Mouse (Mus musculus): ENCODE measurements at regions not wholly inside any gene's neighbourhood (a gene's known extent, or its start where the extent isn't known, plus 50 kb on each side); places are given as distances from the start of the nearest gene placed in this dataset.

DNA sequence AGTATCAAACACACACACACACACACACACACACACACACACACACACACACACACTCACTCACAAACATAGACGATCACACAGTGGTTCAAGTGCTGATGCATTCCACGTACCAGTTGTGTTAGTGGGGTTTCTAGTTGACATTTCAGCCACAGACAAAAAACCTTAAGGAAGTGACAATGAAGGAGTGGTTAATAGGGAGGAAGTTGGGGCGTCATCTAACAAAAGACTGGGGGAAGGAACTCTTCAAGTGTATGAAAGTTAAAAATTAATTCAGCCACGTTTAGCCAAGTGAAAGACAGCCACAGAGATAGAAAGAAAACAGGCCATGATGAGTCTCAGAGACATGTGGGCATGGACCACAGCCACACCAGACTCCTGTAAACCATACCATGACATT is 316.1 kb upstream of the Slc24a5 start:
- H3K27me3 ChIP-seq, result no peaks in the 10 kb centered on the region
- no peak overlapping the region for H3K4me3 ChIP-seq
- no peaks in the 10 kb centered on the region for H3K9me3 ChIP-seq
- H3K4me2 ChIP-seq, result no peak overlapping the region
- 74% methylated on average over 4 of the region's 4 CpGs for WGBS
- H3K4me1 ChIP-seq (replicated peaks), result no peaks in the 10 kb centered on the region
- no peak for ATAC-seq (ENCODE audit: low FRiP score)
- no peak overlapping the region for H3K9ac ChIP-seq
- H3K36me3 ChIP-seq, result no peaks in the 10 kb centered on the region
- H3K27ac ChIP-seq, result no peak overlapping the region

DNA sequence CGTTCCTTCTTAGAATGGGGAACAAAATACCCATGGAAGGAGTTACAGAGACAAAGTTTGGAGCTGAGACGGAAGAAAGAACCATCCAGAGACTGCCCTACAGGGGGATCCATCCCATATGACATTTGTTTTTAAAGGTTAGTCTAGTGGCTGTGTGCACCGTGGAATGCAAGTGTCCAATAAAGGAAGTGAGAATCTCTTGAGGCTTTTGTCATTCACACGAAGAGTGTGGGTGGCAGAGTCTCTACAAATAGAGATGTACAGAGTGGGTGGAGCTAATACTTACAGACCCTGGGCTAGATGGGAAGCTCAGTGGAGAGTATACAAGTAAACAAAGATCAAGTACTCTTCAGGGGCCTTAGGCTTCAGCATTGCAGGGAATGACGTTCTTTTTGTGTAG is 314.2 kb upstream of the Slc24a5 start:
- 83% methylated on average over 5 of the region's 5 CpGs for WGBS
- H3K4me2 ChIP-seq, result no peak overlapping the region
- H3K4me3 ChIP-seq, result no peak overlapping the region

DNA sequence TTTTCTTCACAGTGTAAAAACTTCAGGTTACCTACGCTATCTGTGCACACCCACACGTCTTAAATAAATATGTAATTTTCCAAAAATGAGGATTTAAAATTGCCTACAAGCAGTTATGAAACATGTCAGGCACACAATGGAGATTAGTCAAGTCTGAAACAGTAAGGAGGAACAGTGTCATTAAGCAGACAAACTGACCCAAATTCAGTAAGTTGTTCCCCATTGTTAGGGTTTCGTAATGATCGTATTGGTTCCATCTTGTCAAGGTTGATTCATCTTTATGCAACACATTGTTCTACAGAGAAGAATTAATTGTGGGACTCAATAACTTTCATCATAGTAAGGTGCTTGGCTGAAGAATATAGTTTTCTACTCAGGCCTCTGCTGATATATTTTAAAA is 312.7 kb upstream of the Slc24a5 start:
- no peaks in the 10 kb centered on the region for H3K36me3 ChIP-seq
- WGBS, result 92% methylated on average over 4 of the region's 4 CpGs
- H3K9ac ChIP-seq, result no peak overlapping the region
- H3K9me3 ChIP-seq, result no peaks in the 10 kb centered on the region
- H3K27me3 ChIP-seq, result no peaks in the 10 kb centered on the region
- no peak for ATAC-seq (ENCODE audit: low FRiP score)
- no peaks in the 10 kb centered on the region for H3K4me1 ChIP-seq (replicated peaks)
- H3K27ac ChIP-seq, result no peak overlapping the region
- no peak overlapping the region for H3K4me3 ChIP-seq
- no peak overlapping the region for H3K4me2 ChIP-seq

More for the DNA sequence above, 314.2 kb upstream of the Slc24a5 start:
- ATAC-seq (ENCODE audit: low FRiP score), result no peak
- no peak overlapping the region for H3K9ac ChIP-seq
- no peaks in the 10 kb centered on the region for H3K4me1 ChIP-seq (replicated peaks)
- no peaks in the 10 kb centered on the region for H3K36me3 ChIP-seq
- H3K27me3 ChIP-seq, result no peaks in the 10 kb centered on the region
- no peak overlapping the region for H3K27ac ChIP-seq
- no peaks in the 10 kb centered on the region for H3K9me3 ChIP-seq

DNA sequence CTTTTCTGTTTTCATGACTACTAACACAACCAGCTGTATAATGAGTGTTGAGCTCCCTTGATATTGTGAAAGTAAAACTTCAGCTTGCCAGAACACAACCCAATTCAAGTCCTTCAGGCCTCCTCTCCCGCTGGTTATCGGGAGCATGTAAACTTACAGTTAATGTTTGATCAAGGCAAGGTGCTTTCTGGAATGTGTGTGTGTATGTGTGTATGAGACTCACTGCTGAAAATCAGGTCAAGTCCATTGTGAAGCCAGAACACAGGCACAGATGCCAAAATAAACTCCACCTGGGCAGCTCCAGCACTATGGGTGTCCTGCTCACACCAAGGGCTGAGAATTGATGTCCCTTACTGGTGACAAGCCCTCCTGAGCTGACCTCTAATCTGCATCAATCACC is 308.9 kb upstream of the Slc24a5 start:
- Histone ChIP-seq H3K4me3 (no peak overlapping the region), H3K9me3 (no peaks in the 10 kb centered on the region), H3K4me1 (replicated peaks) (peaks cover under 1% of the 10 kb centered on the region), H3K36me3 (no peaks in the 10 kb centered on the region), H3K27ac (no peak overlapping the region), H3K27me3 (no peaks in the 10 kb centered on the region), H3K4me2 (no peak overlapping the region), H3K9ac (no peak overlapping the region)
- 93% methylated on average over 2 of the region's 2 CpGs for WGBS
- ATAC-seq (ENCODE audit: low FRiP score), result no peak

DNA sequence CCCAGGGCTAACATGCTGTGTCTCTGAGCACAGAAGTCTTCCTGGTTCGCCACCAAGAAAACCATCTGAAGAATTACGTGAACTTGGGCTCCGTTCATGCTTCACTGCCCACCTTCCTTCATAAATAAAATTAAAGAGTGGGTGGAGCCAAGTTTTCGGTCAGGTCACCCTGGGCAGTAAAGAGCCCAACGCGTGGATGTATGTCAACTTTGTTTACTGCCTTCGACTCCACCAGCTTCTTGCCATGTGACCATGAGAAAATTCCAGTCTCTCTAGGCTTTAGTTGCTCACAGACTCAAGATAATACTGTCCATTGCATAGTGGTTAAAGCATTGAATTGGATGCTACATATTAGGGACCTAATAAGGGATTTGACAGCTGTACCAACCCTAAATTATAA is 304.3 kb upstream of the Slc24a5 start:
- peaks cover 8% of the 10 kb centered on the region for H3K4me1 ChIP-seq (replicated peaks)
- H3K27me3 ChIP-seq, result no peaks in the 10 kb centered on the region
- no peak overlapping the region for H3K4me3 ChIP-seq
- no peak overlapping the region for H3K4me2 ChIP-seq
- H3K9me3 ChIP-seq, result no peaks in the 10 kb centered on the region
- ATAC-seq (ENCODE audit: low FRiP score), result no peak
- H3K9ac ChIP-seq, result no peak overlapping the region
- no peaks in the 10 kb centered on the region for H3K36me3 ChIP-seq
- no peak overlapping the region for H3K27ac ChIP-seq
- 83% methylated on average over 7 of the region's 7 CpGs for WGBS

DNA sequence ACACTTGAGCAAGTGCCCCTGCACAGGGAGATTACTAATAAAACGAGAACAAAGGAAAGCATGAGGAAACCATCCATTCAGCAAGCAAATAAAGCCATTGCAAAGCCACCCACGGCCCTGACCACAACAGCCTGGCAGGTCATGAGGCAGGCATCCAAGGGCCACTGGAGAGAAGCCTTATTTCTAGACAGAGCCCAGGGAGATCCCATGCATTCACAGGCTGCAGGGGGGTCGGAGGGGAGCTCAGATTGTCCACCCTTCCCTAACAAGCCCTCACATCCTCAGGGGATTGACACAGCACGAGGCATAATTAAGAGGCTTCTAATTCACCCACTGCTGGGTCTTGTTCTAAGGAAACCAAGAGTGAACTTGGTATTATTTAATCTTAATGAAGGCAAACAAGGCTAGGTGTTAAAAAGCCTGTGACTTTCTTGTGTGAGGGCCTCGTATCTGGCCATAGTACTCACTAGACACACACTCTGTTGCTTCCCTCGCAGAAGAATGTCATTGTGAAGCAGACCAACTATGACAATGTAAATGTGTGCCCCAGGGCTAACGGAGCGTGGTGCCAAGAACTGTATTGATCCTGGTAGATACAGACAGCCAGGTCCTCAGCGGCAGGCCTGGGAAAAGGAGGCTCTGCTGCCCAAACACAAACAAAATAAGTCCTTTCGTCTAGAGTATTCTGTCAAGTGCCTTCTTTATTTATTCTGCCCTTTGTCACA is 303.6 kb upstream of the Slc24a5 start:
- H3K4me2 ChIP-seq, result no peak overlapping the region
- H3K27me3 ChIP-seq, result no peaks in the 10 kb centered on the region
- WGBS, result 27% methylated on average over 10 of the region's 10 CpGs
- ATAC-seq (ENCODE audit: low FRiP score), result peak; percentile 52; the same call in 1 of the 2 replicates
- no peaks in the 10 kb centered on the region for H3K9me3 ChIP-seq
- H3K4me3 ChIP-seq, result no peak overlapping the region
- H3K36me3 ChIP-seq, result no peaks in the 10 kb centered on the region
- peaks cover 8% of the 10 kb centered on the region for H3K4me1 ChIP-seq (replicated peaks)
- no peak overlapping the region for H3K9ac ChIP-seq
- H3K27ac ChIP-seq, result no peak overlapping the region

DNA sequence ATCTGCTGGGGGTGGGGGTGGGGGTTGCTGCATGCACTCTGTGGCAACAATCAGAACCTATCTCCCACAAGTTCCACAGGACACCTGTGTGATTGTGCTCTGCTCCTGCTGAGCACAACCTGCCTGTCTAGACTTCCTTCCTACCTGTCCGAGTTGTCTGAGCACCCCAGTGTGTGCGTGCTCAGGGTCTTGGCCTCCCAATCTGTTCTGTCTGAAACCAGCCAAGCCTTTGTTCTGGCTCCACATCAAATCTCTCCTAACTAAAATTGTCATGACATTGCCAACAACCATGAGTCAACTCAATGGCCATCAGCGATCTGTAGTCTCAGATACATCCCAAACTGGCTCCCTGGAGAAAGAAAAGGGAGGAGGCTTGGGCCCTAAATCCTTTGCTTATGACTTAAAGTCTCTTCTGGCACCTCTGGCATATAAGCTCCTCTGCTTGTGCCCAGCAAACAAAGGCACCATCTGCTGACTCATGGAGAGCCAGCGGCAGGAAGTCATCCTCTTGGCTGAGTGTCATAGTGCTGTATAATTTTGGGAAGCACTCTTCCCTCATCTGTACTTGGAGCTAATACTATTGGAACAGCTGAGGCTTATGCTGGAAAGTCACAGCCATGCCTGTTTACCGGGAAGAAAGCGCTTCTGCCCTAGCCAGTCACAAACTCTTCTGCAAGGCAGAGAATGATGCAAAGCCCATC is 298.5 kb upstream of the Slc24a5 start:
- WGBS, result 91% methylated on average over 6 of the region's 6 CpGs
- H3K27me3 ChIP-seq, result no peaks in the 10 kb centered on the region
- no peak for ATAC-seq (ENCODE audit: low FRiP score)
- peaks cover 15% of the 10 kb centered on the region for H3K4me1 ChIP-seq (replicated peaks)
- H3K36me3 ChIP-seq, result no peaks in the 10 kb centered on the region
- H3K27ac ChIP-seq, result no peak overlapping the region
- H3K9me3 ChIP-seq, result no peaks in the 10 kb centered on the region
- H3K4me2 ChIP-seq, result no peak overlapping the region
- H3K9ac ChIP-seq, result no peak overlapping the region
- no peak overlapping the region for H3K4me3 ChIP-seq

DNA sequence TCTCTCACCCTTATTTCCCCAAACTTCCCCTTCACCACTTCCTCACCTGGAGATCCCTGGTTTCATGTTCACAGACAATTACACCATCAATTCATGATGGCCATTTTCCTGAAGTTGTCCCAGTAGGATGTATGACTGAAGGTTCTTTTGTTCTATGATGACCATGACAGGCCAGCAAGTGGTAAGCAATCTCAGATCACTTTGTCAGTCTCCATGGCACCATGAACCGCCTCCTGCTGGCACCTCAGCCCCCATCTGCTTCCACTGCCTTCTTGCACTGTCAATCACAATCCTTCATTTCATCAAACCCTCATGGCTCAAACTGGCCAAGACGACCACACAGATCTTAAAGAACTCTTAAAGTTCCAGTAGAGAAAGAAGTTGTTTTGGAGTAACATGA is 297.9 kb upstream of the Slc24a5 start:
- ATAC-seq (ENCODE audit: low FRiP score), result no peak
- H3K4me3 ChIP-seq, result no peak overlapping the region
- H3K9ac ChIP-seq, result no peak overlapping the region
- no peaks in the 10 kb centered on the region for H3K9me3 ChIP-seq
- H3K4me1 ChIP-seq (replicated peaks), result peaks cover 12% of the 10 kb centered on the region
- H3K27me3 ChIP-seq, result no peaks in the 10 kb centered on the region
- no peak overlapping the region for H3K27ac ChIP-seq
- no peaks in the 10 kb centered on the region for H3K36me3 ChIP-seq
- 72% methylated on average over 2 of the region's 2 CpGs for WGBS
- no peak overlapping the region for H3K4me2 ChIP-seq

DNA sequence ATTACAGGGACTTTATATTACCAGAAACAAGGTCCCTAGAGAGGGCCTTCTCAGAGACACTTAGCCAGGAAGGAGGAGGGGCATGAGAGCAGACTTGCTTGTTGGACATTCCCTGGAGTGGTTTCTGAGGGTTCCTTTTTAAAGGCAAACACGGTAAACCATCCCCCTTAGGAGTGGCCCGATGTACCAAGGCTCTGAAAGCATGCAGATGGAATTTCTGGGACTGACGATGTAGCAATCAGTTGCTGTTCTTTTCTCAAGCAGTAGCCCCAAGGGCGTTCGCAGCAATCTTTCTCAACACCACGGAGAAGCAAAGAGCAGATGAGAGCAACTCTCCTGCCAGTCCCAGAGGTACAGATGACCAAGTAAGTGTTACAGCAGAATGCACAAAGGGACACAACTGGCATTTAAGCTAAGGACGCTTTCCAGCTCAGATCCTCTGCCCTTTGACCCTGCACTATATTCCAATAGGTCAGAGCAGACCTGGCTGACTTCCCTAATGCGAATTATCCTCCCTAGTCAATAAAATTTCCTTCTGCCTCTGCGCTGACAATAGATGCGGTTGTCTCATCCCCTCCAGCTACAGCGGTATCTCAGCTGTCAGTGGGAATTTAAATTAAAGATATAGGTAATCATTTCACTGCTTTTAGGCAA is 295.7 kb upstream of the Slc24a5 start:
- Histone ChIP-seq H3K27ac (0 out of 2 replicates have a peak overlapping the region, but pooled peaks have one; percentile 6), H3K36me3 (no peaks in the 10 kb centered on the region), H3K4me2 (no peak overlapping the region), H3K4me1 (replicated peaks) (peaks cover 14% of the 10 kb centered on the region), H3K9ac (no peak overlapping the region), H3K4me3 (no peak overlapping the region), H3K27me3 (no peaks in the 10 kb centered on the region), H3K9me3 (no peaks in the 10 kb centered on the region)
- ATAC-seq (ENCODE audit: low FRiP score), result 0 out of 2 replicates have a peak, but pooled peaks have one; percentile 36
- 40% methylated on average over 11 of the region's 11 CpGs for WGBS

DNA sequence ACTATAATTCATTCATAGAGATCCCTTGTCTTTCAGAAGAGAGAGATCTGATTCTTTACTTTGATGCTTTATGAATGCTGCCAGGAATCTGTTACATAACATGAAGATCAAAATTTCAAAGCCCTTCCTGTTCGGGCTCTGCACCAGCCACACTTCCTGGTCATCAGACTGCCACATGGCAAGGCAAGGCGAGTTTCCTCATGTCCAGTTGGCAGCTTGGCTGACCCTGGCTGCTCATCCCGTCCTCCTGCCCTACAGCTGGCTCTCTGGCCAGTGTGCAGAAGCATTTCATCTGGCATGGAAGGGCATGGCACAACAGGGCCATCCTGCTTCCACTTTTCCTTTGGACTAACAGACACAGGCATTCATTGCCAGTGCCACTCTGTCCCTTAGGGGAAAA is 292.2 kb upstream of the Slc24a5 start:
- WGBS, result 88% methylated on average over 3 of the region's 3 CpGs
- no peaks in the 10 kb centered on the region for H3K36me3 ChIP-seq
- no peak overlapping the region for H3K27ac ChIP-seq
- H3K27me3 ChIP-seq, result no peaks in the 10 kb centered on the region
- peaks cover 17% of the 10 kb centered on the region for H3K4me1 ChIP-seq (replicated peaks)
- no peak overlapping the region for H3K4me2 ChIP-seq
- H3K9ac ChIP-seq, result no peak overlapping the region
- no peak overlapping the region for H3K4me3 ChIP-seq
- H3K9me3 ChIP-seq, result no peaks in the 10 kb centered on the region
- ATAC-seq (ENCODE audit: low FRiP score), result no peak

DNA sequence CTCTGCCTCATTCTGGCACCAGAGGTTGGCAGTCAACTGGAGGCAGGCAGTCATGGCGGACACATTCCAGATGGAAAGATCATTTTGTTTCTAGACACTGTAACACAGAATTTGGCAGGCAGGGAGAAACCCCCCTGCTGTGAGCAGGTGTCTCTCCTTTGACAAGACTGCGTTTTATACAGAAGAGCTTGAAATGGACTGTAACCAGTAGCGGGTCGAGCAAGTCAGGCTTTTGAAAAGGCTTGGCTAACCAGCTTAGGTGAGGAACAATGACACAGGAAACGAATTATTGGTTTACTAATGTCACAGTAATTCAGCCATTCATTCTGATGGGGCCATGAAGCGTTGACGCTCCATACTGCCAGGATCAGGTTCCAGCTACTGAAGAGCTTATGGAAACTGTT is 275.3 kb upstream of the Slc24a5 start:
- Histone ChIP-seq H3K9me3 (no peaks in the 10 kb centered on the region), H3K9ac (no peak overlapping the region), H3K27ac (0 out of 2 replicates have a peak overlapping the region, but pooled peaks have one; percentile 9), H3K4me1 (replicated peaks) (0 out of 2 replicates have a peak, but pooled peaks cover 3% of the 10 kb centered on the region), H3K36me3 (no peaks in the 10 kb centered on the region), H3K27me3 (no peaks in the 10 kb centered on the region), H3K4me3 (no peak overlapping the region), H3K4me2 (no peak overlapping the region)
- WGBS, result 42% methylated on average over 7 of the region's 7 CpGs
- ATAC-seq (ENCODE audit: low FRiP score), result peak; percentile 61

DNA sequence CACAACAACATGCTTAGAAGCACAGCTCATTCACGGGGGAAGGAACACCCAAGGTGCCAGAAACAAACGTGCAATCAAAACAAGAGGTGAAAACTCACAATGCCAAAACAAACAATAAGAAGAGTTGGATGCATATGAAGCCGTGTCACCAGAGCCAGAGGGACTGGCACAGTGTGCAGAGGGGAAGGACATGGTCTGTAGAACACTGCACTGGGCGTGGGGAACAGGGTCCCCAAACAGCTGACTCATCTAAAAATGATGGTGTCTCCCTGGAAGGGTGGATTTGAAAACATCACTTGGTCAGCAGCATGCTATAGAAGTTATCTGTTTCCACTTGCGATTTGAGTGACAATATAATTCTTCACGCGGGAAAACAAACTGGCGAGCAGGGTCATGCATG is 256.2 kb upstream of the Slc24a5 start:
- Histone ChIP-seq H3K9me3 (no peaks in the 10 kb centered on the region), H3K36me3 (no peaks in the 10 kb centered on the region), H3K4me3 (no peak overlapping the region), H3K27me3 (no peaks in the 10 kb centered on the region), H3K9ac (no peak overlapping the region), H3K27ac (no peak overlapping the region), H3K4me1 (replicated peaks) (0 out of 2 replicates have a peak, but pooled peaks cover 3% of the 10 kb centered on the region), H3K4me2 (no peak overlapping the region)
- ATAC-seq (ENCODE audit: low FRiP score), result no peak
- 83% methylated on average over 8 of the region's 8 CpGs for WGBS

Measured in hindbrain, embryonic 13.5 days (tissue).